Mouse (Mus musculus) kidney, embryonic 15.5 days (tissue): ENCODE measurements around the gene Bdh2. TPM values are rescaled to one million over a fixed set of nuclear protein-coding genes. Genes with fewer than 3 reads are reported as not detected.

Experiments used
- ATAC-seq: fragments of 200-750 bp; cut with Nextera tagmentation; replicated peaks from 2 replicates; pipeline ENCODE4 v1.8.0; 2017; ENCODE audit warnings: moderate TSS enrichment; ENCODE audit not compliant: low FRiP score
- H3K27ac ChIP-seq: fragments of 300-500 bp; sonication (generic); 2 replicates; pipeline ENCODE4 v1.5.1; 2015; ENCODE audit warnings: mild to moderate bottlenecking, inconsistent platforms
- H3K27me3 ChIP-seq: fragments of 300-500 bp; sonication (generic); 2 replicates; pipeline ENCODE4 v1.6.1; 2015; ENCODE audit warnings: inconsistent platforms
- H3K36me3 ChIP-seq: fragments of 300-500 bp; sonication (generic); 2 replicates; pipeline ENCODE4 v1.6.1; 2015; ENCODE audit warnings: inconsistent platforms
- H3K4me1 ChIP-seq: fragments of 300-500 bp; sonication (generic); 2 replicates; pipeline ENCODE4 v1.6.1; 2015; ENCODE audit warnings: inconsistent platforms
- H3K4me2 ChIP-seq: fragments of 300-500 bp; sonication (generic); 2 replicates; pipeline ENCODE4 v1.6.1; 2015; ENCODE audit warnings: moderate library complexity, mild to moderate bottlenecking, inconsistent platforms
- H3K4me3 ChIP-seq: fragments of 300-500 bp; sonication (generic); replicated peaks from 2 replicates; pipeline ENCODE4 v1.5.1; 2015; ENCODE audit warnings: mild to moderate bottlenecking, inconsistent platforms
- H3K9ac ChIP-seq: fragments of 300-500 bp; sonication (generic); 2 replicates; pipeline ENCODE4 v1.6.1; 2015; ENCODE audit warnings: mild to moderate bottlenecking, inconsistent platforms
- H3K9me3 ChIP-seq: fragments of 300-500 bp; sonication (generic); replicated peaks from 2 replicates; pipeline ENCODE4 v1.6.1; 2016; ENCODE audit warnings: inconsistent platforms
- WGBS: fragments of 180-500 bp; shearing (Covaris S2); methylation state at CpG from one replicate; pipeline ENCODE4 v1.1.7; 2015; ENCODE audit warnings: mixed read lengths; 5-methylcytosine and 5-hydroxymethylcytosine counted together
- polyA plus RNA-seq: library from polyadenylated mRNA; unstranded; fragments of >200 nt; fragmentation: Nextera tagmentation; extraction: Ambion mirVana; gene quantifications from 2 replicates; pipeline ENCODE4 v1.2.1, GENCODE M21; 2015

Bdh2 gene
- polyA plus RNA-seq, 1 experiment from 2014 or later: 25.5 TPM

DNA sequence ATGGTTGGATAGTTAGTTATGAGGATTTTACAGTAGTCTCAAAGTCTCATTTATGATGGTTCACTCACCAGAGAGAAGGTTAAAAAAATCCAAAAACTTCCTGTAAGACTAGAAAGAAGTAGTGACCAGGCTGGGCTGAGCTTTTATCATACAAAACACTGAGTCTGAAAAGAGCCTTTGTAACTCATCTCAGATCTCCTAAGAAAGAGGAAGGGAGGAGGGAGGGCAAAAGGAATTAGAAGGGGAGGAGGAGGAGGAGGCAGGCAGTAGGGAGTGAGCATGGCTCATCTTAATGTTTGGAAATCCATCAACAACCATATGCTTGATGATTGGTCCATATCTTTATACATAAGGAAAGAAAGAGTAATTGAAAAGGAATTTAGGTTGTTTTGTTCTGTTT is 51.7 kb downstream of the Bdh2 start:
- H3K4me3 ChIP-seq: no peak overlapping the region
- no peak for ATAC-seq
- H3K4me2 ChIP-seq: no peak overlapping the region
- no peak overlapping the region for H3K27ac ChIP-seq
- H3K9me3 ChIP-seq: no peaks in the 10 kb centered on the region
- H3K27me3 ChIP-seq: no peaks in the 10 kb centered on the region
- H3K4me1 ChIP-seq: no peaks in the 10 kb centered on the region
- H3K9ac ChIP-seq: no peak overlapping the region
- no peaks in the 10 kb centered on the region for H3K36me3 ChIP-seq

DNA sequence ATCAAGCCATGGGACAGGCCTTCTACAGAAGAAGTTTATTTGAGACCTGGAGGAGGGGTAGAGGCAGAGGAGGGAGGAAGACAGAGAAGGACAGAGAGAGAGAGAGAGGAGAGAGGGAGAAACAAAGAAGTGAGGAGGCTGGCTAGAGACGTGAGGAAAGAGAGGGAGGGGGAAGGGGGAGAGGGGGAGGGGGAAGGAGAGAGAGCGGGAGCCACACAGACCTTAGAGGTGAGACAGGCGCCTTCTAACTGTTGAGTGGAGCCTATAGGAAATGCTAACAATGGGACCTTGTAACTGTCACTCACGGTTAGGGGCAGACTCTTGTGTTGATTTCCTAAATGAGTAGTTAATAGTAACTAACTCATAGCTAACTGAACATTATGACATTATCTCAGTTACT is 52.7 kb downstream of the Bdh2 start:
- Histone ChIP-seq H3K27me3 (no peaks in the 10 kb centered on the region), H3K27ac (no peak overlapping the region), H3K4me2 (no peak overlapping the region), H3K9ac (no peak overlapping the region), H3K9me3 (no peaks in the 10 kb centered on the region), H3K4me1 (no peaks in the 10 kb centered on the region), H3K36me3 (no peaks in the 10 kb centered on the region), H3K4me3 (no peak overlapping the region)
- WGBS: 56% methylated on average over 4 of the region's 4 CpGs
- no peak for ATAC-seq

DNA sequence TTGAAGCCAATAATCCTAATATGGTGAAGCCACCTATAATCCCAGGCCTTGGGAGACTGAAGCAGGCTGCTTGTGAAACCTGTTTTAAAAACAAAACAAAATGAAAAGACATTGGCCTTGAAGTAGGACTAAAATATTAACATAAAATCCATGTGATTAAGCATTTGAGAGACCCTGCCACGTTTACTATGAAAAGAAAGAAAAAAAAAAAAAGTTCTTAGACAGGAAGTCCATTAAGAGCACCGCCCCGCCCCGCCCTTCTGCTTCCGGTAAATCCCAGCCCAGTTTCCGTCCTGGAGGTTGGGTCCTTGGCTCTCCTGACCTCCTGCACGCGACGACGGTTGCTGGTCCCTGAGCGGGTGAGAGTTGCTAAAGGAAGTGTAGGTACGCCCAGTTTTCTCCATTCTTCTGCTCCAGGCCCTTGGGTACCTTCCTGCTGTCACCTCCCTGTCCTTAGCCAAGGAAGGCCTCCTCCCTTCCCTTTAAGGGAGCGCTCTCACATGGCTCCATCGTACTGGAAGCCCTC is 66.8 kb downstream of the Bdh2 start, which contains the start of gene Slc9b1:
Gene Slc9b1, plus strand, starts transcription at position 291 of the 526 bp plus-strand sequence.
- no peaks in the 10 kb centered on the region for H3K9me3 ChIP-seq
- no peaks in the 10 kb centered on the region for H3K36me3 ChIP-seq
- no peak within 1 kb of the TSS for H3K4me3 ChIP-seq
- 75% methylated on average over 14 of the region's 14 CpGs for WGBS
- H3K4me1 ChIP-seq: no peaks in the 10 kb centered on the region
- no peak within 1 kb of the TSS for H3K4me2 ChIP-seq
- no peak for ATAC-seq
- H3K9ac ChIP-seq: no peak within 1 kb of the TSS
- no peaks in the 10 kb centered on the region for H3K27me3 ChIP-seq
- H3K27ac ChIP-seq: no peak within 1 kb of the TSS

DNA sequence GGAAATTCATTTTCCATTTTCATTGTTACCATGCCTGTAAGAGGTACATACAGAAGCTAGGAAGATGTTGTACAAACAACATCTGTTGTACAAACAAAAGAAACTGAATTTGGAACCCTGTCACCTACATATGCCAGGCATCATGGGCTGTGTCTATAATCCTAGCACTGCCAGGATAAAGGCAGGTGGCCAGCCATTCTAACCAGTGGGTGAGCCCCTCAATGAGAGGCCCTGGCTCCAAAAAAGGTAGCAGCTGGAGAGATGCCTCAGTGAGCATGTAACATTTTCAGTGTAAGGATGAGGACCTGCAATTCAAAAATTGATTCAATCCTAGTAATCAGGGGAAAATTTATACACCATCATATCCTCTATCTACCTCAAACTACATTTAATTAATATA is 68.0 kb downstream of the Bdh2 start:
- Histone ChIP-seq H3K27me3 (no peaks in the 10 kb centered on the region), H3K9ac (no peak overlapping the region)

DNA sequence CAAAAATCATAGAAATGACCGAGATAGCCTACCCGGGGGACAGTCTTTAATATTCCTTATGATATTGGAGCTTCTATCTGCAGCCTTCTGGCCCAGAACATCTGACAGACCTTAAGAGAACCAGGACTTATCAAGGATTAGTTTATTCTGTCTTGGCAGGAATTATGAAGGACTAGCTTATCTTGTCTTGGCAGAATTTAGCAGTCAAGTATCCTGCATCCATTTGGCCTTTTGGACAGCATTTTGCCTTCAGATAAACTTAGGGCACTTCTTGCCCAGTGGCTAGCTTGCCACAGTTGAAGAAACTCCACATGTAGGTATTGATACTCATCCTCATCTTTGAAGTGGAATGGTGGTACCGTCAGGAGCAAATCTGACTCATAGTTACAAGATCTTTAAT is 70.8 kb downstream of the Bdh2 start:
- Histone ChIP-seq H3K36me3 (no peaks in the 10 kb centered on the region), H3K27ac (no peak overlapping the region), H3K9ac (no peak overlapping the region), H3K9me3 (no peaks in the 10 kb centered on the region), H3K4me3 (no peak overlapping the region), H3K4me2 (no peak overlapping the region), H3K27me3 (no peaks in the 10 kb centered on the region), H3K4me1 (no peaks in the 10 kb centered on the region)
- WGBS: 95% methylated on average over 3 of the region's 3 CpGs
- ATAC-seq: no peak

More for the DNA sequence above, 68.0 kb downstream of the Bdh2 start:
- no peaks in the 10 kb centered on the region for H3K36me3 ChIP-seq
- H3K27ac ChIP-seq: no peak overlapping the region
- H3K9me3 ChIP-seq: no peaks in the 10 kb centered on the region
- no peaks in the 10 kb centered on the region for H3K4me1 ChIP-seq
- H3K4me3 ChIP-seq: no peak overlapping the region
- no peak overlapping the region for H3K4me2 ChIP-seq
- no peak for ATAC-seq

Other genes with a start within 250 kb of the Bdh2 start
- 30.8 and 31.3 TPM in 2 replicates for gene Cenpe, start 68.7 kb upstream of the Bdh2 start, polyA plus RNA-seq
- gene Slc9b2, start 26.5 kb downstream of the Bdh2 start, polyA plus RNA-seq: 2.5 and 6.3 TPM in 2 replicates
- 0.42 TPM in 1 of 2 replicates, not detected in the other for gene Slc9b1, start 66.8 kb downstream of the Bdh2 start, polyA plus RNA-seq
- gene Cisd2, start 142.7 kb downstream of the Bdh2 start, polyA plus RNA-seq: 68.8 and 77.6 TPM in 2 replicates
- gene Ube2d3, start 156.9 kb downstream of the Bdh2 start, polyA plus RNA-seq: 512 and 532 TPM in 2 replicates
- gene Manba, start 204.4 kb downstream of the Bdh2 start, polyA plus RNA-seq: 24.2 and 27.3 TPM in 2 replicates